Comparison of ENCODE assay signal across 23 mouse cellular contexts in the genomic region with DNA sequence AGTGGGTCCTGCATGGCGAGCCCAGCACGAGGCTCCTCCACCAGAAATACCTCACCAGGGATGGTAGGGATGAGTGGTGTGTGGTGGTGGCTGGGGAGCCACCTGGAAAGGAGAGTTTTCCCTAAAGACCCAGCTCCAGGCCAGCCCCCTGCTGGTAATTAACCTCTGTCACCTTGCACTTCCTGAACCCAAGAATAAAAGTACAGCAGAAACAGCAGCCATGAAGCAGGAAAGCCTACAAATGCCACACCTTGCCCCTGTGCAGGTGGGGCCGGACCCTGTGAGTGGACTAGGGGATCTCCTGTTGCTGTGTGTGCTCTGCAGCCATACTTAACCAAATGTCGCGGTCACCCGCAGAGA. TPM values are rescaled to one million over a fixed set of nuclear protein-coding genes. Genes with fewer than 3 reads are reported as not detected.
DNase-seq lines count a peak whose midpoint lies in the region; ATAC-seq and TF ChIP-seq lines count a peak whose summit lies in the region.
"Had no signal": no experiment of that assay in that cellular context is flagged by ENCODE, and none has a peak within 500 bp of the region (broad histone marks: within the 10 kb centered on the region; RNA-seq: fewer than 3 reads in every experiment).

No protein-coding gene starts in this region.

- 47% methylated on average over 6 of the region's 6 CpGs for WGBS in intestine, embryonic 16.5 days
- WGBS in intestine, embryonic 15.5 days: 49% methylated on average over 6 of the region's 6 CpGs
- 47% methylated on average over 6 of the region's 6 CpGs for WGBS in kidney, postnatal 0 days
- WGBS in kidney, adult 2 months: 72% methylated on average over 6 of the region's 6 CpGs

- no peak for TF ChIP-seq CTCF in kidney, postnatal 0 days (IDR thresholded peaks at IDR 0.05; ENCODE audit: low read depth)
- TF ChIP-seq CTCF in kidney, adult 2 months (conservative IDR thresholded peaks at IDR 0.05; ENCODE audit: insufficient read depth, insufficient read length, low read depth, low read length): no peak

- H3K27ac ChIP-seq in intestine, embryonic 16.5 days (ENCODE audit: low read length): peak overlapping the region; percentile 75
- no peak overlapping the region for H3K27ac ChIP-seq in intestine, embryonic 15.5 days
- H3K27ac ChIP-seq in kidney, postnatal 0 days: peak overlapping the region; percentile 83
- no peak overlapping the region for H3K27ac ChIP-seq in kidney, adult 2 months (ENCODE audit: insufficient read depth, low read depth, low read length)
- H3K27ac ChIP-seq: embryonic facial prominence, embryonic 10.5 days; forebrain, embryonic 13.5 days; heart, adult 2 months; heart, embryonic 15.5 days; hindbrain, embryonic 13.5 days had no signal

- no peaks in the 10 kb centered on the region for H3K27me3 ChIP-seq in intestine, embryonic 16.5 days (replicated peaks; ENCODE audit: control insufficient read depth, insufficient read depth, low read length)
- no peaks in the 10 kb centered on the region for H3K27me3 ChIP-seq in intestine, embryonic 15.5 days (replicated peaks)
- H3K27me3 ChIP-seq in kidney, postnatal 0 days (ENCODE audit: insufficient read depth, low read length): no peaks in the 10 kb centered on the region
- H3K27me3 ChIP-seq in kidney, adult 2 months (replicated peaks; ENCODE audit: control insufficient read depth, insufficient read depth, low read length): no peaks in the 10 kb centered on the region

- H3K9ac ChIP-seq in intestine, embryonic 16.5 days (ENCODE audit: low read depth, low read length): no peak overlapping the region
- no peak overlapping the region for H3K9ac ChIP-seq in intestine, embryonic 15.5 days
- no peak overlapping the region for H3K9ac ChIP-seq in kidney, postnatal 0 days (ENCODE audit: low read depth, low read length)
- H3K9ac ChIP-seq: forebrain, embryonic 13.5 days; forebrain, postnatal 0 days; heart, embryonic 15.5 days; hindbrain, embryonic 13.5 days had no signal

- H3K9me3 ChIP-seq in intestine, embryonic 16.5 days (ENCODE audit: control insufficient read depth, low read length): no peaks in the 10 kb centered on the region
- H3K9me3 ChIP-seq in intestine, embryonic 15.5 days: no peaks in the 10 kb centered on the region
- H3K9me3 ChIP-seq in kidney, postnatal 0 days (replicated peaks; ENCODE audit: low read length): no peaks in the 10 kb centered on the region
- H3K9me3 ChIP-seq: embryonic facial prominence, embryonic 10.5 days; forebrain, embryonic 13.5 days; heart, embryonic 15.5 days; hindbrain, embryonic 13.5 days had no signal

- H3K4me1 ChIP-seq in intestine, embryonic 16.5 days (ENCODE audit: control insufficient read depth, insufficient read depth, low read length): peaks cover 22% of the 10 kb centered on the region
- peaks cover 24% of the 10 kb centered on the region for H3K4me1 ChIP-seq in intestine, embryonic 15.5 days (replicated peaks)
- peaks cover 13% of the 10 kb centered on the region; the same call in 1 of the 2 replicates for H3K4me1 ChIP-seq in kidney, postnatal 0 days (replicated peaks; ENCODE audit: insufficient read depth, low read length)
- peaks cover 8% of the 10 kb centered on the region; the same call in 1 of the 2 replicates for H3K4me1 ChIP-seq in kidney, adult 2 months (ENCODE audit: control insufficient read depth, insufficient read depth, low read length)

- TF ChIP-seq POLR2A in kidney, adult 2 months (IDR thresholded peaks at IDR 0.05; ENCODE audit: low read depth, low read length): no peak

- no peak overlapping the region for H3K4me3 ChIP-seq in intestine, embryonic 16.5 days (ENCODE audit: low read length)
- H3K4me3 ChIP-seq in intestine, embryonic 15.5 days (replicated peaks): no peak overlapping the region
- no peak overlapping the region for H3K4me3 ChIP-seq in kidney, postnatal 0 days (replicated peaks; ENCODE audit: low read depth, low read length)
- H3K4me3 ChIP-seq in kidney, adult 2 months (ENCODE audit: insufficient read depth, low read depth, low read length): no peak overlapping the region
- H3K4me3 ChIP-seq: embryonic facial prominence, embryonic 10.5 days; forebrain, embryonic 13.5 days; heart, adult 2 months; heart, embryonic 15.5 days; hindbrain, embryonic 13.5 days had no signal

- no peak for DNase-seq in kidney, postnatal 0 days (ENCODE audit: low spot score)
- DNase-seq in kidney, adult 2 months: no peak
- peak; percentile 49 for DNase-seq in ZHBTc4 (ENCODE audit: low read depth, low spot score)
- no peak for DNase-seq in left cerebral cortex, adult 18-20 months (ENCODE audit: low spot score in 2 of 2)
- DNase-seq: adrenal gland, adult 2 months; adrenal gland, postnatal 25 days; B cell, adult 2 months; cerebellum, adult 2 months; cerebellum, postnatal 10 days; forebrain, postnatal 0 days; gastrocnemius, postnatal 14 days; heart, adult 2 months; heart, postnatal 14 days had no signal

- ATAC-seq in intestine, embryonic 16.5 days: no peak
- no peak for ATAC-seq in intestine, embryonic 15.5 days
- ATAC-seq in kidney, postnatal 0 days (replicated peaks; ENCODE audit: low FRiP score, low read depth): no peak
- no peak for ATAC-seq in monocyte, adult 5-6 weeks (replicated peaks; ENCODE audit: insufficient number of reproducible peaks, low FRiP score, low TSS enrichment, poor library complexity, severe bottlenecking)
- ATAC-seq: activated CD4-positive, CD25-positive, alpha-beta regulatory T cell, adult 4 months; CD4-positive, CD25-positive, alpha-beta regulatory T cell, adult 4 months; forebrain, embryonic 13.5 days; forebrain, postnatal 0 days had no signal

- no peaks in the 10 kb centered on the region for H3K36me3 ChIP-seq in intestine, embryonic 16.5 days (ENCODE audit: control insufficient read depth, insufficient read depth, low read length)
- no peaks in the 10 kb centered on the region for H3K36me3 ChIP-seq in intestine, embryonic 15.5 days
- H3K36me3 ChIP-seq in kidney, postnatal 0 days (ENCODE audit: insufficient read depth, low read length): no peaks in the 10 kb centered on the region
- no peaks in the 10 kb centered on the region for H3K36me3 ChIP-seq in kidney, adult 2 months (ENCODE audit: control insufficient read depth, insufficient read depth, low read length)
- H3K36me3 ChIP-seq: embryonic facial prominence, embryonic 10.5 days; heart, embryonic 15.5 days; hindbrain, embryonic 13.5 days had no signal

- no peak overlapping the region for H3K4me2 ChIP-seq in intestine, embryonic 16.5 days (ENCODE audit: low read depth, low read length)
- no peak overlapping the region for H3K4me2 ChIP-seq in intestine, embryonic 15.5 days (replicated peaks)
- no peak overlapping the region for H3K4me2 ChIP-seq in kidney, postnatal 0 days (ENCODE audit: low read length)
- H3K4me2 ChIP-seq: forebrain, embryonic 13.5 days; heart, embryonic 11.5 days; heart, embryonic 15.5 days; hindbrain, embryonic 13.5 days had no signal

RNA-seq across cellular contexts. Expression of gene Cds1, which starts 57.4 kb away (rescaled TPM):
- polyA plus RNA-seq in intestine, embryonic 16.5 days (2015; fragmentation: Nextera tagmentation; extraction: Ambion mirVana): 24.8 and 30.2 TPM in 2 replicates
- 15.9 and 19.2 TPM in 2 replicates for polyA plus RNA-seq in intestine, embryonic 15.5 days (2015; fragmentation: Nextera tagmentation; extraction: Ambion mirVana)
- 21.7 and 25.7 TPM in 2 replicates for polyA plus RNA-seq in kidney, postnatal 0 days (2015; fragmentation: Nextera tagmentation; extraction: Ambion mirVana)
- 35.5 and 37.3 TPM in 2 replicates for polyA plus RNA-seq in kidney, adult 2 months (2012; rRNA removed)
- total RNA-seq in left cerebral cortex, adult 18-20 months (2021): 100 to 1,000 TPM in 1 of 2 experiments, 10 to 100 TPM in 1; 93.8 to 102 TPM
- total RNA-seq in monocyte, adult 5-6 weeks (2017): 1.9 to 4.5 TPM (median 2.5 TPM) in 3 replicates
- polyA plus RNA-seq: activated CD4-positive, CD25-positive, alpha-beta regulatory T cell, adult 4 months; CD4-positive, CD25-positive, alpha-beta regulatory T cell, adult 4 months had no signal

Comparison
In these comparisons a context has a peak if more than half of its experiments do, and no peak if none do; other contexts are left out.
1. H3K27ac ChIP-seq: peak in intestine, embryonic 16.5 days (single experiment) and kidney, postnatal 0 days (single experiment); none in intestine, embryonic 15.5 days (single experiment) and kidney, adult 2 months (single experiment).